Mouse (Mus musculus): ENCODE results near the gene Trpm8. TPM values are rescaled to one million over a fixed set of nuclear protein-coding genes. Genes with fewer than 3 reads are reported as not detected.
A peak's percentile ranks its signal among the peaks of the same experiment; 100 is the strongest.

Trpm8 gene
- total RNA-seq (2014; rRNA removed) (0.38 TPM in 2 replicates), polyA plus RNA-seq (2015; fragmentation: Nextera tagmentation; extraction: Ambion mirVana) (0.19 and 0.36 TPM in 2 replicates)

DNA sequence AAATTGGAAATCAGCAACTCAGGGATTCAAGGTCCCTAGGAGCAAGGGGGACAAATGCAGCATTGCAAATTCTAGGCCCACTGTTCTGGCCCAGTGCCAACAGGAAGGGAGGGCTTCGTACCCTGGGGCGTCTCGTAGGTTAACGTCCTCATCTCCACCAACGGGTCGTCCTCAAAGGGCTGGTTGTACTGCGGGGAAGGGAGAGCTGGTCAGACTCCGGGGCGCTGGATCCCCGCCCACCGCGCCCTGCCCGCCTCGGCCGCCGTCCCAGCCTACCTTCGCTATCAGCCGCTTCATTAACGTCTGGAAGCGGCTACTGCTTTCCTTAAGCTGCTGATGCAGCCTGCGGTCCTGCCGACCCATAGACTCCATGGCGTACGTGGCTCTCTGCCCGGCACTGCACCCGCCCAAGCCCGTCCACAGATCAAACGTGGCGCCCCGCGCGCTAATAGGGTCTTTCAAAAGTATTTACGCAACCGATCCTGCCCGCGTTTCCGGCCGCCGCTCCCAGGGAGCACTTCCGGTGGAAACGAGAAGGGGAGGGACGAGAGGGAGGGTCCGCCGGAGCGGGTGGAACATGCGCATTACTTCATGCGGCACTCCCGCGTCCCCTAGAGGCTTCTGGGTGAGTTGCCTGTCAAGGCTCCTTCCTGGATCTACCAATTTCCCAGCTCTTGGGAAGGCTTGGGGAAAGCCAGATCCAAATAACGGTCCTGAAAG lies at the start of gene Trpm8, which contains the start of gene Hjurp:
Gene Trpm8 (plus strand): TSS at position 564 of the 720 bp plus-strand sequence.
Gene Hjurp (minus strand): TSS at position 536 of the 720 bp plus-strand sequence.
- peak; percentile 100 for DNase-seq
- H3K4me2 ChIP-seq (ENCODE audit: low read depth): peak within 1 kb of the TSS; percentile 55
- H3K36me3 ChIP-seq (ENCODE audit: insufficient read depth): peaks cover 31% of the 10 kb centered on the region
- peaks cover 18% of the 10 kb centered on the region for H3K4me1 ChIP-seq (ENCODE audit: insufficient read depth)
- H3K27me3 ChIP-seq (ENCODE audit: insufficient read depth, low read length): no peaks in the 10 kb centered on the region
- TF ChIP-seq CTCF (IDR thresholded peaks at IDR 0.05; ENCODE audit: low read depth): peak; percentile 100
- H3K9me3 ChIP-seq (ENCODE audit: low read length): 0 out of 2 replicates have a peak, but pooled peaks cover 6% of the 10 kb centered on the region
- H3K9ac ChIP-seq: peak within 1 kb of the TSS; percentile 59
- peak within 1 kb of the TSS; percentile 51 for H3K27ac ChIP-seq (ENCODE audit: low read depth, low read length)
- under 1% methylated on average over 50 of the region's 50 CpGs for WGBS
- H3K4me3 ChIP-seq (ENCODE audit: low read depth, low read length): peak within 1 kb of the TSS; percentile 53
- peak; percentile 99 for ATAC-seq

GRCm38 (mm10) chr1:88228121-88228520 lies 49.3 kb upstream of the Trpm8 start:
- TF ChIP-seq CTCF (IDR thresholded peaks at IDR 0.05; ENCODE audit: low read depth): no peak
- 72% methylated on average over 7 of the region's 7 CpGs for WGBS
- no peak overlapping the region for H3K9ac ChIP-seq
- no peaks in the 10 kb centered on the region for H3K36me3 ChIP-seq (ENCODE audit: insufficient read depth)
- no peak overlapping the region for H3K4me3 ChIP-seq (ENCODE audit: low read depth, low read length)
- no peak overlapping the region for H3K4me2 ChIP-seq (ENCODE audit: low read depth)
- H3K4me1 ChIP-seq (ENCODE audit: insufficient read depth): no peaks in the 10 kb centered on the region
- no peak for DNase-seq
- peaks cover 79% of the 10 kb centered on the region for H3K9me3 ChIP-seq (ENCODE audit: low read length)
- H3K27me3 ChIP-seq (ENCODE audit: insufficient read depth, low read length): no peaks in the 10 kb centered on the region
- no peak overlapping the region for H3K27ac ChIP-seq (ENCODE audit: low read depth, low read length)
- ATAC-seq: no peak

- no peaks in the 10 kb centered on the region for H3K4me1 ChIP-seq (ENCODE audit: insufficient read depth)
- H3K27ac ChIP-seq (ENCODE audit: low read depth, low read length): no peak overlapping the region
- H3K27me3 ChIP-seq (ENCODE audit: insufficient read depth, low read length): no peaks in the 10 kb centered on the region
- no peak overlapping the region for H3K9ac ChIP-seq
- TF ChIP-seq CTCF (IDR thresholded peaks at IDR 0.05; ENCODE audit: low read depth): no peak
- H3K4me3 ChIP-seq (ENCODE audit: low read depth, low read length): no peak overlapping the region
- DNase-seq: no peak
- peaks cover 93% of the 10 kb centered on the region for H3K9me3 ChIP-seq (ENCODE audit: low read length)
- H3K4me2 ChIP-seq (ENCODE audit: low read depth): no peak overlapping the region
- no peak for ATAC-seq
- 80% methylated on average over 3 of the region's 3 CpGs for WGBS
- no peaks in the 10 kb centered on the region for H3K36me3 ChIP-seq (ENCODE audit: insufficient read depth)
Observed at GRCm38 (mm10) chr1:88229566-88229965, 47.9 kb upstream of the Trpm8 start.

- Histone ChIP-seq H3K27ac (ENCODE audit: low read depth, low read length) (no peak overlapping the region), H3K9me3 (ENCODE audit: low read length) (peaks cover 97% of the 10 kb centered on the region), H3K4me1 (ENCODE audit: insufficient read depth) (no peaks in the 10 kb centered on the region), H3K27me3 (ENCODE audit: insufficient read depth, low read length) (no peaks in the 10 kb centered on the region), H3K9ac (no peak overlapping the region), H3K36me3 (ENCODE audit: insufficient read depth) (no peaks in the 10 kb centered on the region), H3K4me2 (ENCODE audit: low read depth) (no peak overlapping the region), H3K4me3 (ENCODE audit: low read depth, low read length) (no peak overlapping the region)
- WGBS: 88% methylated on average over 5 of the region's 5 CpGs
- no peak for DNase-seq
- no peak for ATAC-seq
- TF ChIP-seq CTCF (IDR thresholded peaks at IDR 0.05; ENCODE audit: low read depth): no peak
Observed at GRCm38 (mm10) chr1:88229986-88230385, 47.5 kb upstream of the Trpm8 start.

DNA sequence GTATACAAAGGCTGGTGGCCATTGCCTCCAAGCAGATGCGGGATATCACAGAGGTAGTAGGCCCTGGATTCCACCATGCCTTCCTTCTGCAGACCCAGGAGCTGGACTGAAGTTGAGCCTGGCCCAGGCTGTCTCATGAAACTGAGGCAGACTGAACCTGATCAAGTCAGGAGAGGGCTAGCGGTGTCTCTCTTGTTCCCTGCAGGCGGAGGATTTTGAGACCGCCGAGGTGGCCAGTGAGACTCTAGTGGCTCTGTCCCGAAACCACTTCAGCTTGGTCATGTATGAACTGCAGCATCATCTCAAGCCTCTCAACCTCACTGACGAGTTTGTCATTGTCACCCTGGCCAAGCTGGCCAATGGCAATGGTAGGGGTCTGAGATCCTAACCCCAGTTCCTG lies 47.0 kb upstream of the Trpm8 start:
- no peak overlapping the region for H3K9ac ChIP-seq
- H3K36me3 ChIP-seq (ENCODE audit: insufficient read depth): no peaks in the 10 kb centered on the region
- peaks cover 100% of the 10 kb centered on the region for H3K9me3 ChIP-seq (ENCODE audit: low read length)
- no peak overlapping the region for H3K4me2 ChIP-seq (ENCODE audit: low read depth)
- H3K27ac ChIP-seq (ENCODE audit: low read depth, low read length): no peak overlapping the region
- H3K4me3 ChIP-seq (ENCODE audit: low read depth, low read length): no peak overlapping the region
- no peaks in the 10 kb centered on the region for H3K27me3 ChIP-seq (ENCODE audit: insufficient read depth, low read length)
- no peak for DNase-seq
- ATAC-seq: no peak
- TF ChIP-seq CTCF (IDR thresholded peaks at IDR 0.05; ENCODE audit: low read depth): no peak
- 74% methylated on average over 7 of the region's 7 CpGs for WGBS
- H3K4me1 ChIP-seq (ENCODE audit: insufficient read depth): no peaks in the 10 kb centered on the region

- 80% methylated on average over 6 of the region's 6 CpGs for WGBS
- Histone ChIP-seq H3K9me3 (ENCODE audit: low read length) (peaks cover 100% of the 10 kb centered on the region), H3K36me3 (ENCODE audit: insufficient read depth) (no peaks in the 10 kb centered on the region), H3K9ac (no peak overlapping the region), H3K27me3 (ENCODE audit: insufficient read depth, low read length) (no peaks in the 10 kb centered on the region), H3K4me3 (ENCODE audit: low read depth, low read length) (no peak overlapping the region), H3K27ac (ENCODE audit: low read depth, low read length) (no peak overlapping the region), H3K4me1 (ENCODE audit: insufficient read depth) (no peaks in the 10 kb centered on the region), H3K4me2 (ENCODE audit: low read depth) (no peak overlapping the region)
- DNase-seq: no peak
- no peak for TF ChIP-seq CTCF (IDR thresholded peaks at IDR 0.05; ENCODE audit: low read depth)
- ATAC-seq: no peak
Observed at GRCm38 (mm10) chr1:88230981-88231802, 46.3 kb upstream of the Trpm8 start.

All from forebrain, postnatal 0 days (tissue).